Mouse (Mus musculus) c-Kit-positive CD71-negative TER-119-negative erythroid progenitor cells, embryonic 14.5 days (primary cell): ENCODE results near the gene Tagln2.
A peak's percentile ranks its signal among the peaks of the same experiment; 100 is the strongest.

Source experiments
- DNase-seq: peaks from one replicate; pipeline ENCODE4 v3.0.0-alpha.2; 2013; ENCODE audit warnings: low read depth

Tagln2 gene

GRCm38 (mm10) chr1:172499765-172500441 lies at the start of gene Tagln2:
TSS of gene Tagln2 (plus strand) at chr1:172500047.
- peak; percentile 84 for DNase-seq

- DNase-seq: no peak
These were observed 49.6 kb upstream of the Tagln2 start for GRCm38 (mm10) chr1:172450226-172450625.

- no peak for DNase-seq
These were observed 48.9 kb upstream of the Tagln2 start for GRCm38 (mm10) chr1:172450848-172451470.

- DNase-seq: no peak
These were observed 46.9 kb upstream of the Tagln2 start for GRCm38 (mm10) chr1:172452911-172453310.

- no peak for DNase-seq
These were observed 46.0 kb upstream of the Tagln2 start for GRCm38 (mm10) chr1:172453810-172454209.

GRCm38 (mm10) chr1:172455416-172455815 lies 44.4 kb upstream of the Tagln2 start:
- DNase-seq: no peak

GRCm38 (mm10) chr1:172456001-172456677 lies 43.7 kb upstream of the Tagln2 start:
- no peak for DNase-seq

GRCm38 (mm10) chr1:172457196-172457595 lies 42.7 kb upstream of the Tagln2 start:
- DNase-seq: no peak

- DNase-seq: no peak
These were observed 41.8 kb upstream of the Tagln2 start for GRCm38 (mm10) chr1:172458041-172458440.

GRCm38 (mm10) chr1:172461602-172462001 lies 38.2 kb upstream of the Tagln2 start:
- no peak for DNase-seq

GRCm38 (mm10) chr1:172462534-172462933 lies 37.3 kb upstream of the Tagln2 start:
- no peak for DNase-seq

GRCm38 (mm10) chr1:172463387-172464333 lies 36.2 kb upstream of the Tagln2 start:
- DNase-seq: no peak

GRCm38 (mm10) chr1:172468301-172468877 lies 31.5 kb upstream of the Tagln2 start:
- no peak for DNase-seq

GRCm38 (mm10) chr1:172469373-172469772 lies 30.5 kb upstream of the Tagln2 start:
- no peak for DNase-seq

GRCm38 (mm10) chr1:172469810-172470448 lies 29.9 kb upstream of the Tagln2 start:
- no peak for DNase-seq

GRCm38 (mm10) chr1:172472909-172473308 lies 26.9 kb upstream of the Tagln2 start:
- no peak for DNase-seq

GRCm38 (mm10) chr1:172474196-172474595 lies 25.7 kb upstream of the Tagln2 start:
- no peak for DNase-seq

GRCm38 (mm10) chr1:172475054-172475741 lies 24.6 kb upstream of the Tagln2 start, which contains the start of gene Slamf9:
TSS of gene Slamf9 (plus strand) at chr1:172475358.
- DNase-seq: no peak

- no peak for DNase-seq
These were observed 21.8 kb upstream of the Tagln2 start for GRCm38 (mm10) chr1:172478020-172478419.

- no peak for DNase-seq
These were observed 19.5 kb upstream of the Tagln2 start for GRCm38 (mm10) chr1:172480376-172480775.
